Mouse (Mus musculus): ENCODE data around the gene U90926.

- no peak for TF ChIP-seq CTCF (IDR thresholded peaks at IDR 0.05; ENCODE audit: low read depth, low read length)
- no peak for TF ChIP-seq POLR2A (IDR thresholded peaks at IDR 0.05; ENCODE audit: borderline replicate concordance, low read depth, low read length)
Measured at GRCm38 (mm10) chr5:92256218-92256617, 41.0 kb upstream of the U90926 start, which contains the start of gene Ppef2.

Measured in bone marrow macrophage, adult 2 months (primary cell).